Mouse (Mus musculus) T-helper 1 cell (primary cell): ENCODE measurements around the gene Stmnd1.
"Not testable (repeated sequence)": the region's sequence is repeated elsewhere in the genome, so short reads cannot be mapped to it uniquely, and the experiment has no call there.

Experiments used
- in situ Hi-C: fragments of 300-600 bp; cut with MboI, MseI; formaldehyde crosslinking; loops from one replicate; pipeline ENCODE4 v1.15.1; 2025; ENCODE audit warnings: high pct_unique_total_duplicates

The Stmnd1 gene

DNA sequence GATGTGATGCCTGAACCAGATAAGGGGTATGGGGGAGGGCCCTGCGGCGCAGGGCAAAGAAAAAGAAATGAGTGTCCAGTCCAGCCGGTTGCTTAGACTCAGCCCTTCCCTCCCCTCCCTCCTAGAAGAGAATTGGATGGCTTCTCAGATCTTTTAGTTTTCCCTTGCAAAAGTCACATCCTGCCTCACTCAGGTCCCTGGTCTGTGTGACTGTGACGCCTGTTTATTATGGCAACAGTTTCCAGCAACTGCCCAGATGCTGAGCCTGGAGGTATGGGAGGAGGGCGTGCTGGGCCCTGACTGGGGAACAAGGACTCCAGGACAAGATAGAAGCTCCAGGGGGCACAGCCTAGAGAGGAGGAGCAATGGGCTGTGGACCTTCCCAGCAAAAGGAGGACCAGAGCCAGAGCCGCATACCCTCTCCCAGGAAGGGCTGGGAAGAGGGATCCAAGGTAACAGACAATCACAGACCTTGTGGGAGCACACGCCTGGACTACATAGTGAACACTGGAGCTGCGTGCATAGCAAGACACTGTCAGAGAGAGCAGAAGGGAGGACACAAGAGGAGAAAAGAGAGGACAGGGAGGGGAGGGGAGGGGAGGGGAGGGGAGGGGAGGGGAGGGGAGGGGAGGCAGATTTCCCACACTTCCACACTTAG, at the start of gene Stmnd1:
Stmnd1 (plus strand) TSS at position 269 of the 658 bp plus-strand sequence.
- in situ Hi-C loops: no loop called here

DNA sequence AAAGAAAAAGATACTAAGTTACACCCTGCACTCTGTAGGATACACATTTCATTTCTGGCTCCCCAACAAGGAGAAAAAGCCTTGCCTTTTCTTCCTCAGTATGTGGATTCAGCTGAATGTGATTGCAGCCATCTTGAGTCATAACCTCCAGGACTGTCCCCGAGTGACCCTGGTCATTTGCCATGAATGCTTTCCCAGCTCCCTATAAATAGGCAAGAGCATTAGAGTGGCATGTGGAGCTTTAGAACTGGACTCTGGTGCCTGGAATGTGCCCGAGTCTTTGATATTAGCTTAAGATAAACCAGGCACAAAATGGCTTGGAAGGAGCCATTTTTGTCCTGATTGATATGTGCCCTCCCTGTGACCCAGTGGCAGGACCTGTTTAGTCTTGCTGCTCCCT, 46.6 kb upstream of the Stmnd1 start:
- in situ Hi-C loops: no loop called here

DNA sequence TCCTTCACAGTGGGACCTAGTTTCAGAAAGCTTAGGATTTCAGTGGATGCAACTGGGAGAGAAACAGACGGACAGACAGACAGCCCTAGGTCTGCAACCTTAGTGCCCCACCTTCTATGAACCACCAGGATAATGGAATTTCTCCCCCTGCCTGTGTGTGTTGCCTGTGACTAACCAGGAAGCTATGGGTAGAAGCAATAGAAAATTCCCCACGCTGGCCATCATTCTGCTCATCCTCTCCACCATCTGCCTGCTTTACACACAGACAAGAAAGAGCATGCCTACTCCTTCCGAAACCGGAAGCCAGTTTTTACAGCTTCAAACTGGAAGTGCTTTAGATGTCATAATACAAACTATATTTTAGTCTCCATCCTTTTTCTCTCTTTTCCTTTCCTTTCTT, 46.0 kb upstream of the Stmnd1 start:
- in situ Hi-C loops: no loop called here

DNA sequence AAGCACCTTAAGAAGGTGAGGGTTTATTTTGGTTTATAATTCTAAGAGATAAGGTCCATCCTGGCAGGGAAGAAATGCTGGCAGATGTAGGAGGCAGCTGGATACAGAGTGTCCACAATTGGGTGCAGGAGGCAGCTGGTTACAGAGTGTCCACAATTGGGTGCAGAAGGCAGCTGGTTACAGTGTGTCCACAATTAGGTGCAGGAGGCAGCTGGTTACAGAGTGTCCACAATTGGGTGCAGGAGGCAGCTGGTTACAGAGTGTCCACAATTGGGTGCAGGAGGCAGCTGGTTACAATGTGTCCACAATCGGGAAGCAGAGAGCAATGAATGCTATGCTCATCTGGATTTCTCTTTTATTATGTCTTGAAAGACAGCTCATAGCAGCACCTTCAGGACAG, 44.8 kb upstream of the Stmnd1 start:
- in situ Hi-C loops: not testable (repeated sequence)

DNA sequence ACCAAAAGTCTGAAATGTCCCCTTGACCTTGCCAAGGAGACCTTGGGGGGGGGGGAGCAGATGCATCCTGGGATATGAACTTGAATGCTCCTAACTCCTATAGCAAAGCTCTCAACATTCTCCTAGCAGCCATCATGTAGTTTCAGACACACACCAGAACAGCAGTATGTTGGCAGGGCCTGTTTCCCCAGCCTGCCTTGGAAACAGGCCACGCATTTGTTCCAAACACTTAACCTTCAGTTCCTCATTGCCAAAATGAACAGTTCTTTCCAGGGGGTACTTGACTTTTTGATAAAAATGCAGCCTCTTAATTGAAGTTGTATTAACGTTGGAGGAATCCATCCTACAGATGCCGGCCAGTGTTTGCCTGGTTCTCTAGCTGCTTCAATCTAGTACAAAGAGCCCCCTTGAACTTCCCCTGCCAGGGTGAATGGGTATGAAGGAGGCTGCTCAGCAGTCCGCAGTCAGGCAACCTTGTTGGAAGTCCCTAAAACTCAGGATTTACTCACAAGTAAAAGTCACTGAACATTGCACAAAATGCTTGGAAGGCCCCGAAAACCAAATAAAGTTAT, 41.9 kb upstream of the Stmnd1 start:
- in situ Hi-C loops: no loop called here

DNA sequence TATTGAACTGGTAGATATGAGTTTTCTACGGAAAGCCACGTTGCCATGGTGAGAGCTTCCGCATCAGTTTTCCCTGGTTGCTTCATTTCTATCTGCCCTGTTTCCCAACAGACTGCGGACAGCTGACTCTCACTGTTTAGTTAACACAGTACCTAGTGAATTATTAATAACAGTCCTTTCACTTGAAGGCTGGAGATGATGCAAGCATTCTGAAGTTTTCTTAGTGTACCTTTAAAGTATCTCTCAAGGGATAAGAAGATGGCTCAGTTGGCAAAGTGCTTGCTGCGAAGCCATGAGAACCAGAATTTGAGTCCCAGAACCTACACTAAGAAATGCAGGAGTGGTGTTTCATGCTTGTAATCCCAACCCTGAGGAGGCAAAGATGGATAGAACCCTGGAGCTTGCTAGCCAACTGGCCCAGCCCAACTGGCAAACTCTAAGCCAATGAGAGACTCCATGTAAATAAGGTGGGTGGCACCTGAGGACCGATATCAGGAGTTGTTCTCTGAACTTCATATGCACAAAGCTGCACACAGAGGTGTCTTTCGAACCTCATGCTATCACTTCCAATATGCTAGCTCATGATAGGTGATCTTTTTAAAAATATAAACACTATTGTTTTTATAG, 35.7 kb upstream of the Stmnd1 start:
- in situ Hi-C loops: no loop called here

DNA sequence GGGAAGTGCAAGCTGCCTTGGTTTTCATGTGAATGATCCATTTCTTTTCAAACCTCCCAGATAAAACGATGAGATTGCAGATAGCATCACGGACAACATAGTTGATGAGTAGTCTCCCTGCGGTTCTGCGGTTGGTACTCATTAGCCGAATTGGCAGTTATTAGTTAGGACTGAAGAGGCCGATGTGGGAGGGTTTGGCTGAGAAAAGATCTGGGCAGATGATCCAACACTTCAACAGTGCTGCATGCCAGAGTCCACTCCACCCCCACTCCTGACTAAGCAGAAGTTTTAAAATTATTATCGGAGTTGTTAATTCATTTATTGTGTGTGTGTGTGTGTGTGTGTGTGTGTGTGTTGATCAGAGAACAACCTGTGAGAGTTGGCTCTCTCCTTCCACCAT, 34.7 kb upstream of the Stmnd1 start:
- in situ Hi-C loops: no loop called here

DNA sequence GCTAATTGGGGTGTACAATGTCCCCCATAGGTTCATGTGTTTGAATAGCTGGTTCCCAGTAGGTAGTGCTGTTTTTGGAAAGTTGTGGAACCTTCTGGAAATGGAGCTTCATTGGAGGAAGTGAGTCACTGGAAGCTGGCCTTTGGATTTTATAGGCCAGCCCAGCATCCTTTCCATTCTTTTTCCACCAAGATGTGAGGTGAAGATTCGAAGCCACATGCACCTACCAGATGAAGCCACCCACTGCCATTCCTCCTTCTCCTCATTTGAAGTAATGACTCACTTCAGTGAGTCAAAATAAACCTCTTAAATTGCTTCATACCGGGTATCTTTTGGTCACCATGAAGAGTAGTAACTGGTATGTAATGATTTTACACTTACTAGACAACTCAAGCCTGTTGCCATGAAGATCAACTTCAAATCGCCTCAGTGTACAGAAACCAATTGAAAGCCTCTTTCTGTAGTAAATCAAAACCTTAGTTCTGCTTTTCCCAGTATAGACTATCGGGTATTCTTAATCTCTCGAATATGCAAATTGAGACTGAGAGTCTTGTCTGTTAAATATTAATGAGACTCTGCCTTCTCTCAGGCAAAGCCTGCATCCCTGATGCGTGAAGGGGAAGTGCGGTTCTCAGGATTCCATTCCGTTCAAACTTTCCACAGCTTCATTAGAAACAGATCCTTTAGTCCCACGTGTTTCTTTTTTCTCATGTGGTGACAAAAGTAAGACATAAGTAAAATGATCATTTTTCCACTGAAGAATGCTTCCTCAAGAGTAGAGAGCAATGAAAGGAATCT, 31.9 kb upstream of the Stmnd1 start:
- in situ Hi-C loops: no loop called here

DNA sequence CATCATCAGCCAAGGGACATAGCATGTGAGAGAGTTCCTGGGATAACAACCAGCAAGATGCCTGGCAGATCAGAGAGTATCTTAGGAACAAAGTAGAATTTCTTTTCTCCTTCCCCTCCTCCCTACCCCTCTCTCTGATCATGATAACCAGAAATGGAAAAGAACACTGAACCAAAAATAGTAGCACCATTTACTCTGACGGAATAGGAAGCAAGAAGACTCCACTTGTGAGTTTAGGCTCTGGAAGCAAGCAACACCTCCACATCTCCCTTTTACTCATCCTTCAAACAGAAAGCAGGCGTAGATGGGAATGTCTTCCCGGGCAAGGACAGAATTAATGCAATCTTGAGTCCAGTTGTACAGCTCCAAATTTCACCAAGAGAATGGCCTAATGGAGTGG, 19.8 kb upstream of the Stmnd1 start:
- in situ Hi-C loops: no loop called here

DNA sequence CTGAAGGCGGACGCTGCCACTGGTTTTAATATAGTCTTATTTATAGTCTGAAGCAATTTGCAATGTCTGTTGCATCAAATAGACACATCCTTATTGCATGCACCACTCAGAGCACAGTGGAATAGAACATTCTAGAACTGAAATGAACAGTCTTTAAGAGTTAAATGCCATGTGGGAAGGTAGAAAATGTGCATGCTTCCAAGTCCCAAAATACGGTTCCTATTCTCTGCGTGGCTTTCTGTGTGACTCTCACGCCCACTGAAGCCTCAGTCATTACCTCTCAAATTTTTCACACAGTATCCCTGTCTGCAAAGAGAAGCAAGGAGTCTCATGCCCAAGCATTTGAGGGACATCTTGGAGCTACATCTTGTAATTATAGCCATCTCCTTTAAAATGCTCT, 19.4 kb upstream of the Stmnd1 start:
- in situ Hi-C loops: no loop called here

DNA sequence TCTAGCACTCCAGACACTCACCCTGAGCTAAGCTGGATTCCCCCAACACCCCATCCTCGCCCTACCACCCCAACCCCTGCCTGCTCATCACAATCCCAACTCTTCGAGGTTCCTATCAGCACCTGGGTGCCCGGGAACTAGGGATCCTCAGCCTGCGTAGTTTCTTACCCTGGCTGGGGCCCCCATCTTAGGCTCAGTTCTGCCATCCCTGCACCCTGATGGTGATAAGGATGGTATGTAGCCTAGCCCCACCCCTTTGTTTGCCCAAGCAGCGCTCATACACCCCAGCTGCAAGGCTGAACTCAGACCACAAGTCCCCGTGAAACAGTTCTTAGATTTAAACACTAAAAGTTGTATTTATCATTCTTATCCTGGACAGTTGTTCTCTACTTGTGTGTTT, 17.9 kb upstream of the Stmnd1 start:
- in situ Hi-C loops: no loop called here

DNA sequence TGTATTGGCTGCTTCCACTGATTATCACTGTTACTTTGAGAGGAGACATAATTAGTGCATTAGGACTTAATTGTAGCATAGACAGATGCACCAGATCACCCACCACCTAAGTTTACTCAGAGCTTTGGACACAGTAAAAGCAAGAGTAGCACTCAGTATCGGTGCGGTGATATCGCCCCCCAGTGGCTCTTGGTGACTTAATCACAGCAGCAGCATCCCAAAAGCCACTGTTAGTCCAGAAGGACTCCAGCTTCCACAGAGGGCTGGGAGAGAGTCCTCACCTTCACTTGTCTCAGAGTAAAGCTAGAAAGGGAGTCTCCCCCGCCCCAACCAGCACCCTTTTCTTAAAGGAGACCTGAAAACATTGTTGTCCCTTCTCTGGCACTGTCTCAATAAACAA, 15.7 kb upstream of the Stmnd1 start:
- in situ Hi-C loops: no loop called here

DNA sequence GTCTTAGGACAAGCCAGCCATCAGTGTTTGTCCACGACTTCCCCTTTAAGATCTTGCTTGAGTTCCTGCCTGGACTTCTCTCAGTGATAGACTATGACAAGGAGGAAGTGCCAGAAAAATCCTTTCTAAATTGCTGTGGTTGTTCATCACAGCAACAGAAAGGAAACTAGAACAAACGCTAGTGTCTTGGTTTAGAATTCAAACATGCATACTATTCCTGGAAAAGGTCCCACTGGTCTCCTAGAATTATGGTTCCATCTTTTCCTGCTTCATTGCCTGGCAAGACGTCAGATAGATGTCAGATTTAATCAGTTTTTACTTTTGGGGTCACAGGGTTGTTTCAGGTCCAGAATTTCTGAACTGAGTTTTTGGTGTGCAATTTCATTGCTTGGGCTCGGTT, 14.0 kb upstream of the Stmnd1 start:
- in situ Hi-C loops: no loop called here

DNA sequence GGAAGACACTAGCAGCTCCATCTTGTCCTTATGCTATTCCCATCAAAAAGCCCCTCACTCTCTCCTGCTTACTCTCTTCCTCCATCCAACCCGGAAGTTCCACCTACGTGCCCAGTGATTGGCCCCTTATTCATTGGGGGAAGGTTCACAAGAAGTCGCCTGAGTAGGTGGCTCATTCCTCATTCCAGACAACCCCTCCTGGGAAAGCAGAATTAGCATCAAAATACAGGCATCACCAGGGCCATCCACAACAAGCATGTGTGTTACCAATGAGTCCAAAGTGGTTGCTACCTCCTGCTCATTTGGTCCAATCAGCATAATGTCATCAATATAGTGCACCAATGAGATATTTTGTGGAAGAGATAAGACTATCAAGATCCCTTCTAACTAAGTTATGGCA, 12.3 kb upstream of the Stmnd1 start:
- in situ Hi-C loops: no loop called here

DNA sequence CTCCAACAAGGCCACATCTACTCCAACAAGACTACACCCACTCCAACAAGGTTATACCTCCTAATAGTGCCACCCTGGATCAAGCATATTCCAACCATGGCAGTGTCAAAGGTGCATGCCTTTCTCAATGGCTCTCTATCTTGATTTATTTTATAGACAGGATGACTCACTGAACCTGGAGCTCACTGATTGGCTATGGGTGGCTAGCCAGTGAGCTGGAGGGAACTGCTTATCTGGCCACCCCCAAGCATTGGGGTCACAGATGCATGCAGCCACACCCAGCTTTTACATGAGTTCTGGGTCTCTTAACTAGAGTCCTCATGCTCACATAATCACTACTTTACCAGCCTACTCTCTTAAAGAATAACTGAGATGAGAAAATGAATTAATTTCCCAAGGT, 5.7 kb upstream of the Stmnd1 start:
- in situ Hi-C loops: no loop called here

DNA sequence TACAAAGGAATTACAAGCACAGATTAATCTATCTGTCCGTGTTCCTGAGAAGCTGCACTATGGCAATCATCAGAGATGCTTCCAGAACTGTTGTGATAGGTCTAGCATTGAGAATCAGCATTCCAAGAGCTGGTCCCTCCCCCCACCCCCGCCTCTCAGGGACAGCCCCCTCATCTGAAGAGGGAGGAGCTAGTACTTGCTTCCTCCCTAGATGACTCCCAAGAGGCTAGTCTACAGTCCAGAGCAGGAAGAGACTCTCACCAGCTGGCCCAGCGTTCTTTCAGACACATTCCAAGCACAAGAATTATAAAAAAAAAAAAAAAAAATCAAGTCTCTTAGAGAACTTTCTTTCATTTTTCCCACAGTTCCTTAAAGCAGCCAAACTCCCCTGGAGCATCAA, 5.2 kb upstream of the Stmnd1 start:
- in situ Hi-C loops: no loop called here

DNA sequence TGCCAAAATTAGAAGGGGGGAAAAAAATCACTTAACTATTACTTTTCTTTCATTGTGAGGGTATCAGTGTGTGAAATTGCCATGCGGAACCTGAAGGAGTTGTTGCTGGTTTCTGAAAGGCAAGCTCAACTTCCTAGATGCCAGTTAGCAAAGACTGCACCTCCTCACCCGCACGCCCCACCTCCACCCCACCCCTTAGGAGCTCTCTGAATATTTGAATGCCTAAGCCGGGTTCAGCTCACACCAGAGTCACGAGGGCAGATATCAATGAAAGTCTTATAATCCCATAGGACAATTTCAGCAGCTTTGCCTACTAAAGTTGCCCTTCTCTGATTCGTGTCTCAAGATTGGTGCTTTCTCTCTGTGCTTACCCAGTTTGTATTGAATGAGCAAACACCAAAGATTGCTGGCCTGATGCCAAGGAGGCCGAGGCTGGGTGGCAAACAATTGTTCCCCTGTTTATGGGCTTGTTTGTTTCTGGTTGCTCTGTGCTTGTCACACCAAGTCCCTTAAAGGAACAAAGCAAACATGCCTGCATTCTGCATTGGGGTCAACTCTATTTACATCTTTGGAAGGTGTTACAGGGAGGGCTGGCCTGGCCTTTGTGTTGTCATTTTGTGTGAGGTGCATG, 4.6 kb upstream of the Stmnd1 start:
- in situ Hi-C loops: no loop called here

DNA sequence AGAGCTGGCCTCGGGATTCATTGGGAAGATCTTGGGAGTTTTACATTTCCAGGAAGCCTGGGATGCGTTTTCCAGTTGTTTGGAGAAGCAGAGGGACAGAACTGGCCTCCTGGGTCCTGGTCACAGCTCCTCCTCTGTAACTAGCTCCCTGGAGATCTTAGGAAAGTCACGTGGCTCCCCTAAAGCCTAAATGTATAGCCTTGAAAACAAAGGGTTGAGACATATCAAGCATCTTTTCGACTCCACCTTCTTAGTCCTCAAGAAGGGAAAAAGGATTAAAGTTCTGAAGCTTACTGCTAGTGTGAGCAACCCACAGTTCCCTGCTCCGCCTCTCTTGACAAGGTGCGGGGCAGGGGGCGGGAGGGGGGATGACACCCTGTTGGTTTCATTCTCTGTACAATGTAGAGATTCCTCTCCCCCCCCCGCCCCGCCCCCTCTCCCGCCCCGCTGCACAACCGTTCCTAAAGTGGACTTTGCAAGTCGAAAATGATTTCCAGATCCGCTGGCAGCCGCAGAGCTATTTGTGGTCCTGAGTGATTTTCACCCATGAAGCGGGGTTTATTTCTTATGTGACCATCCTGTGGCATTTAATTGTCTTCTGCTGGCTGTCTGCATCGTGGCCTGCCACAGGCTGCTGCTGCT, 589 bp upstream of the Stmnd1 start:
- in situ Hi-C loops: no loop called here

DNA sequence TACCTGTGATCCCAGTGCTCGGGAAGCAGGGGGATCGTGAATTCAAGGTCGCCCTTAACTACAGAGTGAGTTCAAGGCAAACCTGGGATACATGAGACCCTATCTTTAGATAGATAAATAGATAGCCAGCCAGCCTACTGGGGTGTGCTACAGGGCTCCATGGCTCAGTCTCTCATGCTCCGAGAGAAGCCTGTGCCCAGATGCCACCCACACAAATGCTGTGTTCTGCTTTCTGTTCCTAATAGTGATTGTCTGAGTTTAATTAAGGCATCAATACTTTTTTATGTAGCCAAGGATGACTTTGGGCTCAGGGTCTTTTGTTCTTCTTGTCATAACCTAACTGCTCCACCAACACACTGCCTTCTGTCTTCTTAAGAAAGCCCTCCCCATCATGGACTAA, 2.2 kb downstream of the Stmnd1 start:
- in situ Hi-C loops: no loop called here

DNA sequence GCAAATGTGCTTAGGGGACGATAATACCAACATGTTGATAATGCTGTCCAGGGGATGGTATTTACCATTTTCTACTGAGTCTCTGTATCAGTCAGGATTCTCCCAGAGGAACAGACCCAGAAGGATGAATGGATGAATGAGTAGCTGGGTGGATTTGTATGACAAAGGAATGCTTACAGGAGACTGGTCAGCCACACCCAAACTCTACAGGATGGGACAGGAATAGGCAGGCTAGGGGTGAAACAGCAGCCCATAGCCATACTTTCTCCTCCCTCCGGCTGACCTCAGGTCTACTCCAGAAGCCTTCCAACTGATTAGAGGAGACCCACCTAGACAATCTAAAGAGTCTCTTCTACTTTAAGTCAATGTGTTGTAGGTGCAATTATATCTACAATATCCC, 9.0 kb downstream of the Stmnd1 start:
- in situ Hi-C loops: no loop called here

DNA sequence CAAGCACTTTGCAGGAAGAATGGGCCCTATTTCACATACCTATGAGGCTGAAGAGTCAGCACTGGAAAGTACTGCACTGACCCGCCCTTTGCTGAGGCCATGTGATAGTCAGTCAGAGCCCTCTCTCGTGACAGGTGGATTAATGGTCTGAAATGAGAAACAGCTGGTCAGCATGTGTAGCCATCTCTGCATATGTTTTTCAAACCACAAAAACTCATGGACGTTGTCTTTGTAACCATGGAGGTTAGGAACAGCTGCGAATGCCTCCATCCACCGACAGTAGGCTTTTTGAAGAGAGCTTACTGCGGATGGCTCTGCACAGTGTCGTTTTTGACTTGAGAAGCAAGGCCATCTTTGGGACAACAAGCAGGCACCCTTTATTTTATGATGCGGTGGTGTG, 14.3 kb downstream of the Stmnd1 start:
- in situ Hi-C loops: no loop called here

DNA sequence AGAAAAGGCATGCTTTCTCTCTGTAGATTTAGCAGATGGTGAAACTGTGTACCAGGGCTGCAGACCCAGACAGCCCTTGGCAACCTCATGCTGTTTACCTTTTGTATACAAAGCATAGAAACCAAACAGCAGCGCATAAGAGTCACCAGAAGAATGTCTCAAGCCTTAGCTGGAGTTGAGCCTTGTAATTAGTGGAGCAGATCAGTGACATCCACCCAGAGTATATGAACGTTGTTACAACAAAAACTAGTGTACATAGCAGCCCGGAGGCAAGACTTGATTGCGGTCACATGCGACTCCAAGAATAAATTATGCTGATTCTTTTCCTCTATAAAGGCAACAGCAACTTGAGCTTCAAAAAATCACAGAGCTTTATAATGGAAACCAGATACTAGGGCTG, 14.9 kb downstream of the Stmnd1 start:
- in situ Hi-C loops: no loop called here
